Mouse (Mus musculus) cerebellum, adult 2 months (tissue): ENCODE measurements around the gene Cbx8. TPM values are rescaled to one million over a fixed set of nuclear protein-coding genes. Genes with fewer than 3 reads are reported as not detected.
A peak's percentile ranks its signal among the peaks of the same experiment; 100 is the strongest.

ENCODE experiments used
- DNase-seq, 2 experiments: peaks; one replicate each; pipeline ENCODE4 v3.0.0; 2021
- H3K27ac ChIP-seq: fragments of 200-500 bp; 2 replicates; pipeline ENCODE4 v1.5.1; 2012; ENCODE audit warnings: low read length, control low read depth, inconsistent platforms; ENCODE audit not compliant: insufficient read depth
- H3K27me3 ChIP-seq: fragments of 200-500 bp; 2 replicates; pipeline ENCODE4 v1.6.1; 2012; ENCODE audit warnings: inconsistent platforms, mild to moderate bottlenecking, low read length, moderate library complexity; ENCODE audit not compliant: control insufficient read depth, insufficient read depth
- H3K4me1 ChIP-seq: fragments of 200-500 bp; 2 replicates; pipeline ENCODE4 v1.6.1; 2011; ENCODE audit warnings: low read length; ENCODE audit not compliant: control insufficient read depth, insufficient read depth
- H3K4me3 ChIP-seq: fragments of 200-500 bp; replicated peaks from 2 replicates; pipeline ENCODE3; 2011; ENCODE audit warnings: mild to moderate bottlenecking, low read depth, low read length, control low read depth; ENCODE audit not compliant: insufficient read depth
- CTCF ChIP-seq: fragments of 200-500 bp; IDR thresholded peaks from 2 replicates; pipeline ENCODE4 v1.5.1; 2011; ENCODE audit warnings: low read depth, mild to moderate bottlenecking, control low read depth, low read length, moderate library complexity, borderline replicate concordance; ENCODE audit not compliant: insufficient read depth
- POLR2A ChIP-seq: fragments of 200-500 bp; IDR thresholded peaks from 2 replicates; pipeline ENCODE4 v1.6.1; 2011; ENCODE audit warnings: low read length, control low read depth, borderline replicate concordance; ENCODE audit not compliant: insufficient read depth
- WGBS: fragments of 180-500 bp; shearing (Covaris S2); methylation state at CpG from one replicate; pipeline ENCODE4 v1.1.7; 2018; 5-methylcytosine and 5-hydroxymethylcytosine counted together
- polyA plus RNA-seq: library from polyadenylated mRNA; depleted of rRNA; stranded (reverse); fragments of >200 nt; gene quantifications from 2 replicates; pipeline ENCODE4 v1.2.3, GENCODE M21; 2012

The Cbx8 gene
- polyA plus RNA-seq, 1 experiment: 8.7 TPM

DNA sequence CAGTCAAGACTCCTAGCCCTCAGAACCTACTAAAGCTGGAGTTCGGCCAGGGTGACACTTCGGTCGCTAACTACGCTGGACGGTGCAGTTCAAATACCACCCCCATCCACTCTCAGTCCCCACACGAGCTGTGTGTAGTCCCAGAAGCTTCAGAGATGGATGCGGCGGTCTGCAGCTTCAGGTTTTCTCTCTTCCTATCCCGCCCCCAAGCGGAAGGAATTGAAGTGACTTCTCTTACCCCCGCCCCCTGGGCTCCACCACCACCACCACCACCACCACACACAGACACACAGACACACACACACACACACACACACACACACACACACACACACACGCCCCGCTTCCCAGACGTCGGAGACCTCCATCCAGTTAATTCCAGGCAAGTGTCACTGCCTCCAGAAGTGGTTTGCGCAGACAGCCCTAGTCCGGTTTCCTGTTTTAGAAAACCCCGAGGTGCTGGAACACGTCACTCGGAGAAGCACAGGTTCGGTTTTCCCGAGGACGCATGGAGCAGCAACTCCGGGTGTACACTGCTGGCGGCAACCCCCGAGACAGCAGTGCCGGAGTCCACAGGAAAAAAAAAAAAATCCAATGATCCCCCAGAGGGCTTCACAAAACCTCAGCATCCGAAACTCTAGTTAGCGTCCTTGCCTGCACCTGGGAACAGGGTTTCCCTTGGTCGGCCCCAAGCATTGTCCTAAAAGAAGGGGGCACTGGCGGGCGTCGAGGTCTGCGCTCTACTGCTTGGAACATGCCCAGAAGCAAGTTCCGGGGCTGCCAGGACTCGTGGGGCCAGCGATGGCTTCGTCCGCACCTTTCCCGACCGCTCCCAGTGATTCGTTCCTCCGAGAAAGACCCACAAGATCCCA lies 6.7 kb upstream of the Cbx8 start:
- TF ChIP-seq POLR2A: no peak
- TF ChIP-seq CTCF: no peak
- 2% methylated on average over 42 of the region's 43 CpGs for WGBS
- Histone ChIP-seq H3K27ac (no peak overlapping the region), H3K4me1 (peaks cover 4% of the 10 kb centered on the region), H3K4me3 (no peak overlapping the region), H3K27me3 (peaks cover 15% of the 10 kb centered on the region; the same call in 1 of the 2 replicates)
- no peak for DNase-seq

GRCm38 (mm10) chr11:119046601-119047245 lies 6.0 kb upstream of the Cbx8 start:
- H3K4me1 ChIP-seq: peaks cover under 1% of the 10 kb centered on the region; the same call in 1 of the 2 replicates
- no peak for DNase-seq
- WGBS: 10% methylated on average over 39 of the region's 39 CpGs
- H3K27ac ChIP-seq: no peak overlapping the region
- H3K27me3 ChIP-seq: peaks cover 17% of the 10 kb centered on the region; the same call in 1 of the 2 replicates
- TF ChIP-seq POLR2A (no peak), CTCF (no peak)
- no peak overlapping the region for H3K4me3 ChIP-seq

GRCm38 (mm10) chr11:119044551-119045337 lies 4.0 kb upstream of the Cbx8 start:
- Histone ChIP-seq H3K27me3 (peaks cover 19% of the 10 kb centered on the region; the same call in 1 of the 2 replicates), H3K4me3 (no peak overlapping the region), H3K27ac (no peak overlapping the region), H3K4me1 (peaks cover 6% of the 10 kb centered on the region)
- no peak for DNase-seq
- 11% methylated on average over 41 of the region's 41 CpGs for WGBS
- TF ChIP-seq CTCF (no peak), POLR2A (no peak)

DNA sequence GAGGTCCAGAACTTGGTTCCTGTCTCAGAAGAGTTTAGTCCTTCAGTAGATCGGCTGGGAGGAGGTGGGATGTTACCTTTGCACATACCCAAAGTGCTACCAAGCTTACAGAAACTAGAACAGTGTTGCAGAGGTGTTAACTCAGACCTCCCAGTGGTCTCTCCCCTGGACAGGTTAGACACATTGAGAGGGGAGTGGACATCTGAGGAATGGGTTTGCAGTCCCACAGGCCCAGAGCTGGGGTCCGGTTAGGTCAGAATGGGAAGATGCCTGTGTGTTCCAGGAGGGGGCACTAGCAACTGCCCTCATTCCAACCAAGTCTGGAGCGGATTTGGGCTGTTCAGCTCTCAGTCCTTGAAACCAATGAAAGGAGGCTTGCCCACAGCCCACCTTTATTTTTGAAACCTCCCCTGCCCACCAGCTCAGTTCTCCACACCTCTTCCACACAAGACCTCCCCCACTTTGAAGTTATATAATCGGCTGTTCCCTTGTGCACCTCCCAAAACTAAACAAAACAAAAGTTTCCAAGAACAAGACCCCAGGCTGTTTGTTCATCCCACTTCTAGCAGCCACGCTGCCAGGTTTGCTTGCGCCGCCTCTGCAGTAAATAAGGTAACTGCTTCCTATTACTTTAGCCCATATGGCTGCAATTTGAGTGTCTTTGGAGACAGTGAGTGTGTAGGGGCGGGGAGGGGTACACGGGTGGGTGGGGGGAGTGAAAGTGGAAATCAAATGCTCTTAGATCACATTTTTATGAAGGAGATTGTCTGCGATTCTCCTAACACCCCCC lies 3.2 kb upstream of the Cbx8 start:
- Histone ChIP-seq H3K4me1 (peaks cover 11% of the 10 kb centered on the region), H3K27me3 (peaks cover 17% of the 10 kb centered on the region; the same call in 1 of the 2 replicates), H3K27ac (no peak overlapping the region), H3K4me3 (no peak overlapping the region)
- peak; percentile 67 for TF ChIP-seq CTCF
- TF ChIP-seq POLR2A: no peak
- peak in 1 of 2 experiments; percentile 53 for DNase-seq
- 13% methylated on average over 10 of the region's 10 CpGs for WGBS

DNA sequence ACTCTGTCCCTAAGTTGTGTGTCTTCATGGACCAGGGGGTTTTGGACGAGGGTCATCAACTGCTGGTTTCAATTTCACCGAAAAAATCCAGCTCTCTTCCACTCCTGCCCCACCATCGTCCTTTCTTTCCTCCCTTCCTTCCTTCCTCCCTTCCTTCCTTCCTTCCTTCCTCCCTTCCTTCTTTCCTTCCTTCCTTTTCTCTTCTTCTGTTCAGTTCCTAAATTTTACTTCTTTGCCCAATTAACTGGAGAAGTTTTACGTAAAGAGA lies 2.4 kb upstream of the Cbx8 start:
- 40% methylated on average over 4 of the region's 4 CpGs for WGBS
- DNase-seq: no peak
- no peak for TF ChIP-seq POLR2A
- no peak for TF ChIP-seq CTCF
- Histone ChIP-seq H3K4me3 (no peak overlapping the region), H3K4me1 (peaks cover 15% of the 10 kb centered on the region), H3K27me3 (peaks cover 16% of the 10 kb centered on the region; the same call in 1 of the 2 replicates), H3K27ac (no peak overlapping the region)

DNA sequence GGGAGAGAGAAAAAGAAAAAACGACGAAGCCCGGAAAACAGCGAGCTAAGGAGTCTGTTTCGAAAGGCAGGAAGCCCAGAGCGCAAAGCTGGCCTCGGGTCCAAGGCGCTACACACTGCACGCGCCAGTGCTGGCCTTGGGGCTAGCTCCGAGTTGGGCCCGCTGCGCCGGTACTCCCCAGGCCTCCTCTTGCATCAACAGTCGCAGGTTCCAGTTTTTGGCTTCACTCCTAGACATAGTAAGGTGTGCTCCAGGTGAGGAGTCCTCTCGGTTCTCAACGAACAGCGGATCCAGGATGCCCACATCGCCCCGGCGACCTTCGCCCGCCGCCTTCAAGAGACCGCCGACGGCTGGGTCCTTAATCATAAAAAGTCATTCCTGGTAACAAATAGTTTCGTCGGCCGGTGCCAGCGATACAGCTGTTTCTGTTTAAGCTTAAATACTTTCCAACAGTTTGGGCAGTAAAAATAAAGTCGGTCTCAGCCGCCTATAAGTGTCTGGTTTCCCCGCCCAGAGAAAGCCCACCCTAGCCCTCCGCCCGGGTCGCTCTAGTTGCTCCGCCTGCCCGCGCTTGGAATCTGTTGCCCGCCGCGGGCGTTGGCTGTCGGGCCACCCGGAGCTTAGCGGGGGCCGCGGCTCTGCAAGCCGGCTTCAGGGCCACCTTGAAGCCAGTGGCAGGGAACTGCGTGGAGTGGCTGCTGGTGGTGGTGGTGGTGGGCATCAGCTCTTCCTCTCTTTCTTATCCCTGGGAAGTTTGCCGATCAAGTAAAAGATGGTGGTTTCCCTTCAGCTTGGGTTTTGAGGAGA lies 1.9 kb upstream of the Cbx8 start:
- no peak for TF ChIP-seq CTCF
- TF ChIP-seq POLR2A: no peak
- WGBS: 8% methylated on average over 52 of the region's 52 CpGs
- Histone ChIP-seq H3K27ac (no peak overlapping the region), H3K4me1 (peaks cover 15% of the 10 kb centered on the region), H3K27me3 (peaks cover 11% of the 10 kb centered on the region; the same call in 1 of the 2 replicates), H3K4me3 (no peak overlapping the region)
- peak in 1 of 2 experiments; percentile 47 for DNase-seq
